Mouse (Mus musculus) adrenal gland, postnatal 10 days (tissue): Measurements from ENCODE around the gene Pnrc1. TPM values are rescaled to one million over a fixed set of nuclear protein-coding genes. Genes with fewer than 3 reads are reported as not detected.
A peak's percentile ranks its signal among the peaks of the same experiment; 100 is the strongest.
"Not testable (repeated sequence)": the region's sequence is repeated elsewhere in the genome, so short reads cannot be mapped to it uniquely, and the experiment has no call there.

Experiments used
- DNase-seq: peaks from one replicate; pipeline ENCODE4 v3.0.0; 2021; ENCODE audit warnings: mixed read lengths
- long read RNA-seq, 2 experiments: library from polyadenylated mRNA; stranded (forward); transcript quantifications; one replicate each; pipeline ENCODE4 v2.0.0; 2021
- total RNA-seq, 2 experiments: library from RNA; stranded (reverse); gene quantifications; 2 replicates each; pipeline ENCODE4 v1.2.3; 2021

Gene Pnrc1
- total RNA-seq, result 100 to 1,000 TPM; 173 to 217 TPM
- long read RNA-seq, experiment 1, transcript Pnrc1-201 (2 exons, 1,648 nt), result major isoform, 207 of 228 reads
- long read RNA-seq, experiment 1, partial matches to known transcripts, result 13 of 228 reads
- long read RNA-seq, experiment 1, other reads (novel, unspliced or antisense), result 3 of 228 reads
- long read RNA-seq, experiment 2, transcript Pnrc1-201 (2 exons, 1,648 nt), result major isoform, 74 of 88 reads
- long read RNA-seq, experiment 2, partial matches to known transcripts, result 0 of 88 reads
- long read RNA-seq, experiment 2, other reads (novel, unspliced or antisense), result 12 of 88 reads

DNA sequence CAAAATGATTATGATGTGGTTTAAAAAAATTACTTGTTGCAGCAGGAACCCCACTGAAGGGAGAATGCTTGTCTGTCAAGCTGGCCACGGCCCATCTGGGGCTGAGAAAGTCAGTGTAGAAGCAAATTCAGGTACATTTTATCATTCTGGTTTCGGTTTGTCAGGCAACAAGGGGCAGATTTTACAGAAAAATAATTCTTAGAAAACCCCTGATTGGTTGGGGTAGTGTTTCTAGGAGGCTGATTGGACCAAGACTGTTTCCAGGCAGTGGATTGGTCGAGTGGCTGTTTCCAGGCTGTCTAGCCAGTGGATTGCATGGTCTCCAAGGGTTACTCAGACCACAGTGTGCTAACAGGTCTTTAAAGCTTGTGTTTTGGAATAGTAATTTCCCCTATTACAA, at the start of gene Pnrc1:
Pnrc1 (minus strand) TSS at position 162 of the 400 bp plus-strand sequence.
- peak; percentile 79 for DNase-seq

DNA sequence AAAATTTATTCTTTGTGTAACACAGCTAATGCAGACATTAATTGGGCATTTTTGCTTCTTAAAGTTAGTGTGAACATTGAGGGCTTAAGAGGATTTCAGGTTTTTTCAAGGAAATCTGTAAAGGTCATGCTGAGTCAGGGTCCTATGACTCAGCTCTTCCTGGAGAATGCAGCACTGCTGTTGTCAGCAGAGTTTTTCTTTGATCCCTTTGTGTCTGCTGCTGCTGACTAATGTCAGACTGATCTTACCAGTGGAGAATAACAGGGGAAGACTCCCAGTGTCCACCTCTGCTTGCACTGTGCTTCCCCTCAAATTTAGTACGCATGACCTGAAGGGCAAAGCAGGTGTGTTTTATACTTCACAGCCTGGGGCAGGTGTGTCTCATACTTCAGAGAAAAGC, 48.0 kb upstream of the Pnrc1 start:
- peak; percentile 54 for DNase-seq

DNA sequence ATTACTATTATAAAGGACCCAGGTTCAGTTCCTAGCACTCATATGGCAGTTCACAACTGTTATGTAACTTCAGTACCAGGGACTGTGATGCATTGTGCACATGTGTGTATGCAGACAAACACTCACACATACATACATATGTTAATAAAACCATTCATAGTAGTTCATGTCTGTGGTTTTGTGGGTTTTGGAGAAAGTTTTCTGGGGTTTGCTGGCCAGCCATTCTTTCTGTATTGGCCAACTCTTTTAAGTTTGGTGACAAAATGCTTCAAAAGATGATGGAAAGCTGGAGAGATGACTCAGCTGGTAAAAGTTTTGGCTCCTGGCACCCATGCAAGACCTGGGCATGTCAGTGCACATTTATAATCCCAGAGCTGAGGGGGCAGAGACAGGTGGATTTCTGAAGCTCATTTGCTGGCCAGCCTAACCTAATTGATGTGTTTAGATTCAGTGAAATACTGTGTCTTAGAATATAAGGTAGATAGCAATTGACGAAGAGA, 43.0 kb upstream of the Pnrc1 start:
- DNase-seq, result no peak

GRCm38 (mm10) chr4:33331147-33331546, 41.2 kb upstream of the Pnrc1 start:
- no peak for DNase-seq

GRCm38 (mm10) chr4:33315840-33316239, 25.9 kb upstream of the Pnrc1 start:
- no peak for DNase-seq

- not testable (repeated sequence) for DNase-seq
Observed at GRCm38 (mm10) chr4:33314150-33314549, 24.2 kb upstream of the Pnrc1 start.

DNA sequence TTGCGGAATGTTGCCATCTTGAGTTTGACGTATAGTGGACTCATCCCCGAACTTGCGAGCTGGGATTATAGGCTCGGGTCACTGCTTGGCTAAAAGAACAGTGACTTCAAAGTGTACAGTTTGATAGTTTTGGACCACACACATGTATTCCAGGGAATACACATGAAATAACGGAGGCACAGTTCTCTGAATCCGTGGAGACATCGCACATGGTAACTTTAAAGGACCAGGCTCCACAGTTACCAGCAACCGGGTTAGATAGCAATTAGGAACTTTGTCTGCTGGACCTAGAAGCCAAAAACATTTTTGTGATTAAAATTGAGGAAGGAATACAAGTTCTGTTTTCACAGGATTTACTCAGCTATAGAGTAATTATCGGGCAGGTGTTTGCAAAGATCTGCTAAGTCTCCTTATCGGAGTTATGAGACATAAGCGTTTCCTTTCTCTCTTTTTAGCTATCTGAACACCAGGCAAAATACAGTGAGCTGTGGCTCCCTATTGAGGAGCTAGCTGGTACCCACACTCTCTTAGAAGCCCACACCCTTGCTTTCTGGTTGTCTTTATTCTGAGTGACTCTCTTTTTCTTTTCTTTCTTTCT, 21.0 kb upstream of the Pnrc1 start:
- DNase-seq, result no peak

DNA sequence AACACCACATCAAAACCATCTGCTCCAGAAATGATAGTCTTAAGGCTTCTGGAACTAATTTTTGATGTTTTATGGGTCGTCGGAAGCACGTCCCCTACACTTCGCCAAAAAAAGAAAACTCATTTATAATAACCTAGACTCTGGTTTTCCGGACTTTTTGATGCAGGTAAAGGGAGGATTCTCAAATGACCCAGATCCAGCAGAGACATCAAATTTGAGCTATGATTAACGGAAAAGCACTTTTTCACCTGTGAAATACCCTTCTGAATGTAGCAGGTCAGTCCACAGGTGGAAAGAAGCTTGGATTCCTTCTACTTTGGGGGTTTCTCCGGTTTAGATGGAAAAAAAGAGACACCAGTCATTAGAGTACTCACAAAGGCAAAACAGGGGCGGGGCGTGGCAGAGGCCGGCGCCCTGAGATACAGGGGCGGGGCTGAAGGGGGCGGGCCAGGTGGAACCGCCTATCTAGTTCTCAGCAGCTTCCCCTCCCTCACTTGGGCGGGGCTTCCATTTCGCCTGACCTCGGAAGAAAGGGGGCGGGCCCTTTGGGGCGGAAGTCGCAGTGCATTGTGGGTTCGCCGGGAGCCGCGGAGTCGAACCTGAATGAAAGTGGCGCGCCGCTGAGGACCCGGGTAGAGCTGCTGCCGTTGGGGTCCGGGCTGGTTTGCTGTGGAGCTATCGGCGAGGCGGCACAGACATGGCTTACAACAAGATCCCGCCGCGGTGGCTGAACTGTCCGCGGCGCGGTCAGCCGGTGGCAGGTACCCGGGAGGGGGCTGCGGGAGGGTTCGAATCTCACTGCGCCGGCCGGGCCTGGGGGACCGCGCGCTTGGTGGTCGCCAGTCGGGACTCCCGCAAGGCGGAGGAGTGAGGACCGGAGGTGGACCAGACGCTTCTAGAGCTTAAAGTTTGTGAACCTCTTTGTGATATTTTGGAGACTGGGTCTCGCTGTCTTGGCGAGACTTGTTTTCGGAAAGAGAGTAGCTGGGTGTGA, 20.1 kb upstream of the Pnrc1 start, which contains the start of gene Rngtt:
Rngtt (plus strand) TSS at position 548 of the 994 bp plus-strand sequence.
- DNase-seq, result peak; percentile 98

GRCm38 (mm10) chr4:33307146-33307545, 17.2 kb upstream of the Pnrc1 start:
- no peak for DNase-seq

GRCm38 (mm10) chr4:33303057-33303456, 13.1 kb upstream of the Pnrc1 start:
- no peak for DNase-seq

- not testable (repeated sequence) for DNase-seq
Observed at GRCm38 (mm10) chr4:33300891-33301665, 11.1 kb upstream of the Pnrc1 start.

DNA sequence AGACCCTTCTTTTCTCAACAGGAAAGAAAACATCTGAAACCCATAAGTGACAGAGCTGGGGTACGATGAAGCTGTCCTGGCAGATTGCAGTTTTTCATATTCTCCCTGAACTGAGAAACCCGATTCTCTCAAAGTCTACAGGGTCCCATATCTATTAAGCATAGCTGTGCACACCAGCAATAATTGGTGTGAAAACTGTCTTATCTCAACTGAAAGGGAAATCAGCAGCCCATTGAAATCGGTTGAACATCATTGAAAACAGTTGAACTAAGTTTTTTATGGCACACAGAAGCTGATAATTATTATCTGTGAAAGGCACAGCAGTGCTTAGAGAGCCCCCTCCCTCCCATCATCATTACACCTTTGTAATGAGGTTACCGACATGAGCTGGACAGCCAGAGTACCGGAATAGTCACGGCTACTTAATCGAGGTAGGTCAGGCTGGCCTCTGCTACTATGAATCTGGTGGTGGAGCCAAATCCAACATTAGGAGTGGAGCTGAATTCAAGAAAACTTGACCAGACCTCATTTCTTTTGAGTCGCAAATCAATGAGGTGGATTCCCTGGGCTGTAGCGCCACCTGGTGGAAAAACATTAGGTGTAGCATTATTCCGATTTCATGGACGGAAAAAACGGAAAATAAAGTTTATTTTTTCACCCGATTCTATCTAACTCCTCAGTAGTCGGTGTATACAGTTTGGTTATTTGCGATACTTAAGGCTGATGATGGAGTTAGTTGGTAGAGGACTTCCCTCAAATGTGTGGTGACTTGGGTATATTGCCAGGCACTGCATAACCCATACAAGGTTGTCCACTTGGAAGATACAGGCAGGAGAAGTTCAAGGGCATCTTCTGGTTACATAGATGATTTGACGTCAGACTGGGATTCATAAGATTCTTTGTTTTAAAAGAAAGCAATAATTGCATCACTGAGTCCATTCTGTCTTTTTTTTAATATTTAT, 2.7 kb upstream of the Pnrc1 start:
- peak; percentile 87 for DNase-seq

- no peak for DNase-seq
Observed at GRCm38 (mm10) chr4:33290878-33291277, 915 bp upstream of the Pnrc1 start.

- no peak for DNase-seq
Observed at GRCm38 (mm10) chr4:33289106-33289650, 785 bp downstream of the Pnrc1 start.

DNA sequence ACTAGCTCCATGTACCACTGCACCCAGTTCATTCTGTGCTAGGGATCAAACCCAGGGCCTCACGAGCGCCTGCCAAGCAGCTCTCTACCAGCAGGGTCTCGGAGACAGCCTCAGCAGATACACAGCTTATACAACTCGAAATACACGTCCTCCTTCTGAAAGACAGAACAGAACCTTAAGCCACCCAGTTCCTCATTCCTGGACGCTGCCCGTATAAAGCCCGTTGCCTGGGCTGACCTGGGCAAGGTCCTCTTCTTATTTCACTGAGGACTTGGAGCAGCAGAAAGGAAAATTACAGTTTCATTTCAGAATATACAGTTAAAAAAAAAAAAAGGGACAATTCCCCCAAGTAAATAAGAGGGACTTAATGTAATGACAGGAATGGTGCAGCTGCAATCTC, 4.5 kb downstream of the Pnrc1 start:
- no peak for DNase-seq

DNA sequence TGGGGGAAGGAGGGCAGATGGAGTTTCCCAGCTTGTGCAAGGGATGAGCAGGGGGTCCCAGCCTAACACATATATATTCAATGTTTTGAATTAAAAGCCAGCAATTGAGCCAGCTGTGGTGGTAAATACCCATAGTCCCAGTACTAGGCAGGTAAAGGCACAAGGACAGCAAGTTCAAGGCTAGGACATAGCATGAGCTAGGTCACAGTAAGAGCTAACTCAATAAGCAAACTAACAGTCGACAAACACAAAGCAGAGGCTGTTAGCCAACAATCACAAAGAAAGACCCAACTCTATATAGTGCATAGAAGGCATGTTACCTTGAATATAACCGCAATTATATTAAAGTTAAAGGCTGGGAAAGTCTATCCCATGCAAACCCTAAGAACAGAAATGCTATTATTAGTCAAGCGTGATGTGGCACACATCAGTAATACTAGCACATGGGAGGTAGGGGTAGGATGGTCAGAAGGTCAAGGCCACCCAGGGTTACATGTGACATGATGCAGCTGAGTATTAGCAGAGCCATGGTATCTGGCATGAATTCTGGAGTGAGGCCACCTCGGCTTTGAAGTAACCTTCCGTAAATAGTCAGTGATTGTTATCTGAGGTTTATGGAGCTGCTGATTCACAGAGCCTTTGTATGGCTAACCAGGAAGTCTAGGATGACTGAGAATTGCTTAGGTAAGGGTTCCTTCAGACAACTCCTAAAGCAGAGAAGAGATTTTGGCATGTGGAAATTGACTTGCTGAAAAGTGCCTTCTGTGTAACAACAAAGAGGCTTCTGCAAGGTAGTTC, 5.7 kb downstream of the Pnrc1 start:
- DNase-seq, result peak; percentile 49

- DNase-seq, result no peak
Observed at GRCm38 (mm10) chr4:33281891-33282685, 7.9 kb downstream of the Pnrc1 start.

- DNase-seq, result no peak
Observed at GRCm38 (mm10) chr4:33273437-33273836, 16.5 kb downstream of the Pnrc1 start.
